Comparison of ENCODE assay signal across 8 mouse cellular contexts in the genomic region with DNA sequence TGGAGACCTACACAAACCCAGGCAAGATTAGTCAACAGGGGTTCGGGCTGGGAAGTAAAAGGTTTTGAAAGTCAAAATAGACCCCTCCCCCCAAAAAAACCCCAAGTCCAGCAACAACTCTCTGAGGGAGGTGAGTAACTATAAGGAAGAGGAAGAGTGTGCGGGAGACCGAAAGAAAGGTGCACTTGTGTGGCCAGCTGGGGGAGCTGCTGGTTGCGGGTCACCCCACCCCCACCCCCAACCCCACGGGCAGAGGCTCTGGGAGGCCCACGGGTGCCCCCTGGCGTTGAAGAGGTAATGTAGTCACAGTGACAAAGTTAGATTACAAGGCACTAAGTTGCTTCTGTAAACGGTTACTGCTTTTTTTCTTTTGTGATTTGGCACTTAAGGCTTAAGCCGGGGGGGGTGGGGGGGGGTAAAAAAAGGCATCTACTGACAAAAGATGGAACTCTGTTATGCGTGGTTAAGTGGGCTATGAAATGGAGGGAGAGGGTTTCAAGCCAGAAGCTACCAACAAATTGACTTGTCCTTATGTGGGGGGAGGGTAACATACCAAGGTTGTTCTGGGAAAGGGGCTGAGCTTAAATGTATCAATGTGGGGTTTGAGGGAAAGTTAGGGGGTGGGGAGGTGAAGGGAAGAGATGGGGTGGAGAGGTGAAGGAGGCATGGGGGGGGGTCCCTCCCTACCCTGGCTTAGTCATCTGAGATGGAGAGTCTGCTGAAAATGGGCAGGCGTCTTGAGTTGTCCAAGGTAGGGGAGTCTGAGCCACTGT. TPM values are rescaled to one million over a fixed set of nuclear protein-coding genes. Genes with fewer than 3 reads are reported as not detected.
DNase-seq lines count a peak whose midpoint lies in the region; ATAC-seq and TF ChIP-seq lines count a peak whose summit lies in the region.
"Not testable (repeated sequence)": the region's sequence is repeated elsewhere in the genome, so short reads cannot be mapped to it uniquely, and the experiment has no call there.

No protein-coding gene starts in this region.

- H3K4me3 ChIP-seq in forebrain, embryonic 14.5 days (ENCODE audit: low read depth, low read length): peak overlapping the region; percentile 59
- peak overlapping the region; percentile 14 for H3K4me3 ChIP-seq in lung, adult 2 months (replicated peaks; ENCODE audit: extremely low read depth, low read depth, low read length)
- H3K4me3 ChIP-seq in neural tube, embryonic 13.5 days: peak overlapping the region; percentile 70
- H3K4me3 ChIP-seq in testis, adult 2 months (ENCODE audit: control insufficient read depth, low read depth, low read length): peak overlapping the region; percentile 76

- H3K4me1 ChIP-seq in forebrain, embryonic 14.5 days (ENCODE audit: control insufficient read depth, insufficient read depth, low read length); lung, adult 2 months (ENCODE audit: control insufficient read depth, insufficient read depth, low read length): not testable (repeated sequence)
- peaks cover 40% of the 10 kb centered on the region for H3K4me1 ChIP-seq in neural tube, embryonic 13.5 days (replicated peaks)
- H3K4me1 ChIP-seq in testis, adult 2 months (ENCODE audit: control insufficient read depth, insufficient read depth, low read length): peaks cover 29% of the 10 kb centered on the region

- peak; percentile 72 for TF ChIP-seq CTCF in lung, adult 2 months (IDR thresholded peaks at IDR 0.05; ENCODE audit: insufficient read depth, low read length)
- TF ChIP-seq CTCF in testis, adult 2 months (IDR thresholded peaks at IDR 0.05; ENCODE audit: control insufficient read depth, insufficient read depth, insufficient replicate concordance, low read depth, low read length): peak; percentile 54; the same call in 1 of the 2 replicates

- intact Hi-C loops in heart, postnatal 36 days (cut with DNase I): not testable (repeated sequence)

- not testable (repeated sequence) for H3K27me3 ChIP-seq in forebrain, embryonic 14.5 days (replicated peaks; ENCODE audit: control insufficient read depth, insufficient read depth, low read length)
- peaks cover 37% of the 10 kb centered on the region for H3K27me3 ChIP-seq in neural tube, embryonic 13.5 days
- H3K27me3 ChIP-seq in testis, adult 2 months (ENCODE audit: control insufficient read depth, insufficient read depth, low read length): peaks cover 12% of the 10 kb centered on the region

- not testable (repeated sequence) for H3K9me3 ChIP-seq in forebrain, embryonic 14.5 days (replicated peaks; ENCODE audit: control insufficient read depth, low read length); neural tube, embryonic 13.5 days

- H3K9ac ChIP-seq in forebrain, embryonic 14.5 days (ENCODE audit: low read length): peak overlapping the region; percentile 75
- peak overlapping the region; percentile 85 for H3K9ac ChIP-seq in neural tube, embryonic 13.5 days

- ATAC-seq in CD4-positive, CD25-positive, alpha-beta regulatory T cell, adult 4 months: peak; percentile 7
- peak; percentile 55 for ATAC-seq in forebrain, embryonic 14.5 days
- ATAC-seq in neural tube, embryonic 13.5 days (ENCODE audit: low read depth): peak; percentile 32; the same call in 1 of the 2 replicates

- H3K4me2 ChIP-seq in forebrain, embryonic 14.5 days (ENCODE audit: low read length): peak overlapping the region; percentile 84
- H3K4me2 ChIP-seq in neural tube, embryonic 13.5 days: peak overlapping the region; percentile 93

- TF ChIP-seq POLR2A in lung, adult 2 months (IDR thresholded peaks at IDR 0.05; ENCODE audit: borderline replicate concordance, extremely low read depth, low read depth, low read length); testis, adult 2 months (IDR thresholded peaks at IDR 0.05; ENCODE audit: control insufficient read depth, low read depth, low read length): not testable (repeated sequence)

- DNase-seq in c-Kit-positive CD71-positive TER-119-positive erythroid progenitor cells, embryonic 14.5 days (ENCODE audit: low spot score): peak; percentile 78
- peak; percentile 89 for DNase-seq in forebrain, embryonic 14.5 days (ENCODE audit: low spot score)
- peak; percentile 86 to 88 for DNase-seq in heart, postnatal 36 days
- peak; percentile 89 to 93 for DNase-seq in kidney, postnatal 4 days
- peak; percentile 80 for DNase-seq in lung, adult 2 months

- H3K27ac ChIP-seq in forebrain, embryonic 14.5 days (ENCODE audit: low read depth, low read length): peak overlapping the region; percentile 80; the same call in 1 of the 2 replicates
- H3K27ac ChIP-seq in neural tube, embryonic 13.5 days (replicated peaks): peak overlapping the region; percentile 88
- H3K27ac ChIP-seq in testis, adult 2 months (ENCODE audit: control insufficient read depth, insufficient read depth, low read depth, low read length): not testable (repeated sequence)

- not testable (repeated sequence) for H3K36me3 ChIP-seq in forebrain, embryonic 14.5 days (ENCODE audit: control insufficient read depth, insufficient read depth, low read length); neural tube, embryonic 13.5 days; testis, adult 2 months (ENCODE audit: control insufficient read depth, insufficient read depth, low read length)

- under 1% methylated on average over 11 of the region's 11 CpGs for WGBS in forebrain, embryonic 14.5 days
- 5% methylated on average over 11 of the region's 11 CpGs for WGBS in lung, adult 2 months
- WGBS in neural tube, embryonic 13.5 days: 3% methylated on average over 11 of the region's 11 CpGs

RNA-seq across cellular contexts. Expression of a gene that starts 3.7 kb away (rescaled TPM):
- polyA plus RNA-seq in CD4-positive, CD25-positive, alpha-beta regulatory T cell, adult 4 months (2017; shearing (Covaris generic)): 100 to 1,000 TPM; 139 to 188 TPM
- polyA plus RNA-seq in forebrain, embryonic 14.5 days (2014; fragmentation: Nextera tagmentation; extraction: Ambion mirVana): 39.7 and 45.5 TPM in 2 replicates
- 100 to 1,000 TPM in 1 of 2 experiments, 10 to 100 TPM in 1; 94.2 to 109 TPM for total RNA-seq in heart, postnatal 36 days (2021)
- 261 and 286 TPM in 2 replicates for polyA plus RNA-seq in lung, adult 2 months (2012; rRNA removed)
- polyA plus RNA-seq in neural tube, embryonic 13.5 days (2015; fragmentation: Nextera tagmentation; extraction: Ambion mirVana): 49.6 and 57.4 TPM in 2 replicates
- 28.4 and 33.0 TPM in 2 replicates for polyA plus RNA-seq in testis, adult 2 months (2012; rRNA removed)

Comparison
In these comparisons a context has a peak if more than half of its experiments do, and no peak if none do; other contexts are left out.
1. H3K4me3 ChIP-seq: peak in every context shown above with its lines; median percentile 76 in testis, adult 2 months; 70 in neural tube, embryonic 13.5 days; 59 in forebrain, embryonic 14.5 days; 14 in lung, adult 2 months.